Mouse (Mus musculus) CD4-positive, CD25-positive, alpha-beta regulatory T cell, adult 4 months (primary cell): ENCODE measurements around the gene Usp35. TPM values are rescaled to one million over a fixed set of nuclear protein-coding genes. Genes with fewer than 3 reads are reported as not detected.

ENCODE experiments used
- polyA plus RNA-seq, 2 experiments: library from polyadenylated mRNA; unstranded; fragments of 100-300 nt; shearing (Covaris generic); gene quantifications; one replicate each; pipeline ENCODE4 v1.2.1; 2017

Usp35 gene
- polyA plus RNA-seq, 2 experiments from 2014 or later: 1.4 to 2.7 TPM

Other genes with a start within 250 kb of the Usp35 start
- 1 to 10 TPM; 1.7 to 3.1 TPM for gene Kctd21, start 307 bp upstream of the Usp35 start, polyA plus RNA-seq
- 10 to 100 TPM; 19.5 to 21.4 TPM for gene Alg8, start 39.6 kb upstream of the Usp35 start, polyA plus RNA-seq
- gene Ndufc2, start 68.0 kb upstream of the Usp35 start, polyA plus RNA-seq: 100 to 1,000 TPM; 159 to 178 TPM
- under 1 TPM in 1 of 2 experiments, not detected in 1; 0.84 TPM for gene Thrsp, start 85.7 kb upstream of the Usp35 start, polyA plus RNA-seq
- under 1 TPM; 0.43 to 0.94 TPM for gene Kctd14, start 119.3 kb upstream of the Usp35 start, polyA plus RNA-seq
- gene Ints4, start 148.9 kb upstream of the Usp35 start, polyA plus RNA-seq: 10 to 100 TPM; 46.2 to 64.2 TPM
- 10 to 100 TPM; 55.0 to 55.1 TPM for gene Aamdc, start 247.5 kb upstream of the Usp35 start, polyA plus RNA-seq
- gene Rsf1, start 247.9 kb upstream of the Usp35 start, polyA plus RNA-seq: 10 to 100 TPM; 25.3 to 27.5 TPM